Mouse (Mus musculus) erythroblast, embryonic 14.5 days (primary cell): ENCODE measurements at regions not wholly inside any gene's neighbourhood (a gene's known extent, or its start where the extent isn't known, plus 50 kb on each side); places are given as distances from the start of the nearest gene placed in this dataset.

Source experiments
- GATA1 ChIP-seq: IDR thresholded peaks from 2 replicates; pipeline ENCODE4 v1.6.1; 2012; ENCODE audit warnings: low read length, inconsistent platforms, mixed read lengths
- TAL1 ChIP-seq: IDR thresholded peaks from 3 replicates; pipeline ENCODE4 v1.6.1; 2012; ENCODE audit warnings: low read length, inconsistent platforms, mixed read lengths

- TF ChIP-seq TAL1 = no peak
- no peak for TF ChIP-seq GATA1
Measured at GRCm38 (mm10) chr3:143100810-143101645, 219.2 kb upstream of the Pkn2 start.
